Mouse (Mus musculus): ENCODE measurements around the gene P2rx3.

The P2rx3 gene

DNA sequence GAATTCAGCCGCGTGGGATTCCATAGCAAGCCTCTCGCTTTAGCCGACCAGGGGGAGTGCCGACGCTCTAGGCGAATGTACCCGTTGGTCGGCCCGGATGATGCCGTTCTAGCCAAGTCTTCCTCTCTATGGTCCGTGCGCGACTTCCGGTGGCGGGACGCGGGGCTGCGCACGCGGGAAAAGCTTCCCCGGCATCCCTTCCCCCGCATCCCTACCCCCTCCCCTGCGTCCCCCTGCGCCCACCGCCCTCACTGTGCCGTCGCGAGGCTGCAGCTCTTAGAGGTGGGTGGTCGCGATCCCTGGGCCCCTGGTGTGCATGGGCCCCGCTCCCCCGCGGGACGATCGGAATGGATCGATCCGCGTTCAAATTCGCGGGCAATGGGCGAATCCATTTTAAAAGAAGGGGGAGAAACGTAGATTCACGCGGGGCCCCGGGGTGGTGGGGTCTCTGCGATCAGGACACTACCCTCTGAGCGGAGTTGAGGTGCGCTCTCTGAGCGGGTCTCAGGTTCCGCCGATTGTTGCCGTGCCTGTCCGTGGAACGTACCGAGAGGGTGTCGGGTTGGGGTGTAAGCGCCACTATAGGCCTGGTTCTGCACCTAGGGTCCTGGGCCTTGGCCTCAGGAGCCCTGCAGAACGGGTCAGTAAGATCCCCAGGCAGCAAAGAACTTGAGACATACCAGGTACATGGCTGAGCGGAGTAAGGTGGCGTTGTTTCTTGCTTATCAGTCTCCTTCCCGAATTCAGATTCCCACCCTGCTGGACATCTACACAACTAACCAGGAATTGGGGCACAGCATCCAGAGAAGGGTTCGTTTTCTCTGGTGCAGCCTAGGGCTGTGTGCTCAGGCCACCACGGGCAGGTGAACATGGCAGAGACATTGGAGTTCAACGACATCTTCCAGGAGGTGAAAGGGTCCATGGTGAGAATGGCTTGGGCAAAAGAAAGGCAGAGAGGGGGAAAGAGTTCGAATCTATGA is at the start of gene P2rx3, which contains the start of gene Ssrp1:
Gene P2rx3, minus strand, starts transcription at position 416 of the 980 bp plus-strand sequence.
Gene Ssrp1, plus strand, starts transcription at position 188 of the 980 bp plus-strand sequence.
- DNase-seq (ENCODE audit: low spot score in 2 of 2): peak; percentile 82 to 88

DNA sequence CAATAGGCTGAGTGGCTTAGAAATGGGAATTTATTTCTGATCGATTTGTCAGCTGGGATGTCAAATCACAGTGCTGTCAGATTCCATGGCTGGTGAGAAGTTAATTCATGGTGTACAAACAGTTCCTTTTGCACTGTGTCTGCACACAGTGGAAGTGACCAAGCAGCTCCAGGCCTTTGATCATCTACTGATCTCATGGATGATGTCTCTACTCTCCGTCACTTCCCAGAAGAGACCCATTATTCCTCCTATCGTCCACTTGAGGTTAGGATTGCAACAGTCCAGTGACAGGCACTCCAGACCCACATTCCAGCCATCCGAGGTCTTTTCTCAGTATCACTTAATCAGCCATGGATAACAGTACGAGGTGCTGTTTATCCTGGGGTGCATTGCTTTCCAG is 36.5 kb upstream of the P2rx3 start:
- no peak for DNase-seq (ENCODE audit: low spot score in 2 of 2)

DNA sequence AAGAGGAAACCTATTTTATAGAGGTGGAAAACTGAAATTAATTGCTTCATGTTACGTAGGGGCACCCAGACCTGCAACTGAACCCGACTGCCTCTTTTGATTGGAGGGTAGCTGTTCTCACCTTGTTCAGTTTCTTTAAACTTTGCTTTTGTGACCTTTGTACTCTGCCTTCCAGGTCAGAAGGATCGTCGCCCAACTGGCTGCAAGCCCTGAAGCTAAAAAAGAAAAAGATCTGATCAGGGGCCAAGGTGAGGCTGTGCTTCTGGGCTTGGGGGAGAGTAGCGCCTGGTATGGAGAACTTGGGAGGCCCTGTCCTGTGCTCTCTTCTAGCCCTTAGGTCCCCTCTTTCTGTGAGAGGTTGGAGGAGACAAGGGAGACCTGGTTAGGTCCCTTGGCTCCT is 34.7 kb upstream of the P2rx3 start:
- no peak for DNase-seq (ENCODE audit: low spot score in 2 of 2)

DNA sequence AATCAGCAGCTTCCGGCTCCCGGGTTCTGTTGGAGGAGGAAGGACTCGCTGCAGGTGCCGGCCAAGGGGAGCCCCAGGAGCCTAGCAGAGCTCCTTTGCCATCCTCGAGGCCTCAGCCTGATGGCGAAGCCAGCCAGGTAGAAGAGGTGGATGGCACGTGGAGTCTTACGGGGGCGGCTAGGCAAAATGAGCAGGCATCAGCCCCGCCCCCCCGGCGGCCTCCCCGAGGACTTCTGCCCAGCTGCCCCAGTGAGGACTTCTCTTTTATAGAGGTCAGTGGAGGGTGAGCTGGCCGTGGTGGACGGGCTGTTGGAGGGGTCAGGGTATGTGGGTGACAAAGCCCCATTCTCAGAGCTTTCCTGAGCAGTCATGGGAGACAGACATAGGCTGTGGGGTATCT is 32.8 kb upstream of the P2rx3 start:
- DNase-seq (ENCODE audit: low spot score in 2 of 2): no peak

DNA sequence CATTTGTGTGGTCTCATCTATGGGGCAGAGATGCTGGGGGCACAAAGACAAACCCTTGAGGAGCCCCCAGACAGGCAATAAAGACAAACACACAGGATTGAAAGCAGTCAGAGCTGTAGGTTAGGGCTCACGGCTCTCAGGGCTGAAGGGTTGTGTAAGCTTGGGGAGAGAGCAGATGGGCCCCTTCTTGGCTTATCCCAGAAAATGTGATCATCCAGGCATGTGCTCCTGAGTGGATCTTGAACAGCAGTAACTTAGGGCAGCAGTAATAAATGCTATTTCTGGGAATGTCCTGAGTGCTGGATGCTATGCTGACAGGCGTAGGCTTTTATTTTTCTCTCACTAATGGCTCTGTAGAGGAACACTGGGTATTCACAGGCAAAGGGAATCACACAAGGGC is 31.4 kb upstream of the P2rx3 start:
- DNase-seq (ENCODE audit: low spot score in 2 of 2): no peak

DNA sequence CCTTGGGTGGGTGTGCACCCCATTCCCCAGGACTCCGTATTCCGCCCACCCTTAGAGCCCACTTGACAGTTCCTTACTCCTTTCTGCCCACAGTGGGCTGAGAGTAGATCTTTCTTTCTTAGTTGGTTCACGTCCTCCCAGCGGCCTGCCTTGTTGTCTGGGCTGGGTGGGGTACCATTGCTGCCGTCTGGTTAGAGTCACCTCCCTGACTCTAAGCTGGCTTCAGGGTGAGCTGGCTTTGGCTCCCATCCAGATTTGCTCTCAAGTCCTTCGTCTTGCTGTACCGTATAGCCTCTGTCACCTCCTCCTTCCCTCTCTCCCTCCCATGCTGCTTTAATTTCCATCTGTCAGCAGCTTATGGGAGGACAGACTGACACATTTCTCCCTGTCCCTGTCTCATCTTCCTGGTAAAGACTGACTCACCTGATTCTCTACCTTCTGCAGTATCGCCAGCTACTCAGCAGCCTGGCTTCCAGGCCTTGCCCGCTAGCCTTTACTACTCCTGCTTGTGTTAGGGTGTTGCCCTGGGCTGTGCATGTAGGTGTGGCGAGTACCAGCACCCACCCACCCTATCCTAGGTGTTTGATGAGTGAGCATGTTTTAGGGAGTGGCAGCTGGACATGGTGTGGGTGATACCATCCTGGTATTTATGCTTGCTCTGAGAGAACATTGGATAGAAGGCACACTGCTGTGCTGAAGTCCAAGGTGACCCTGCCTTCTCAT is 30.8 kb upstream of the P2rx3 start:
- no peak for DNase-seq (ENCODE audit: low spot score in 2 of 2)

DNA sequence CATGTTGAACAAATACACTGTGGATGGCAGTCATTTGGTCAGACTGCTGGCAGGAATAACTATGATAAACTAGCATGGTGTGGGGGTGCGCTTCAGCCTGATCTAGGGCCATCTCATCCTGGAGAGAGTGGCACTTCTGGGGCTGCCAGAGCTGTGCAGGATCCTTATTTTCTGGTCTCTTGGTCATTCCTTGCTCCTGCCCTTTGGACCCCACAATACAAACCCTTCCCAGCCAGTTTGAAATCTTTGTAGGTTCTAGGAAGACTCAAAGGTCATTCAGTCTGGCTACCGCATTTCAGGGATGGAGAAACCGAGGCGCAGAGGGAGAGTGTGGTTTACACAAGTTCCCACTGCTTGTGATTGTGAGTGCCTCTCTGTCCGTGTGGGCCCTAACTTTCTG is 29.7 kb upstream of the P2rx3 start:
- no peak for DNase-seq (ENCODE audit: low spot score in 2 of 2)

DNA sequence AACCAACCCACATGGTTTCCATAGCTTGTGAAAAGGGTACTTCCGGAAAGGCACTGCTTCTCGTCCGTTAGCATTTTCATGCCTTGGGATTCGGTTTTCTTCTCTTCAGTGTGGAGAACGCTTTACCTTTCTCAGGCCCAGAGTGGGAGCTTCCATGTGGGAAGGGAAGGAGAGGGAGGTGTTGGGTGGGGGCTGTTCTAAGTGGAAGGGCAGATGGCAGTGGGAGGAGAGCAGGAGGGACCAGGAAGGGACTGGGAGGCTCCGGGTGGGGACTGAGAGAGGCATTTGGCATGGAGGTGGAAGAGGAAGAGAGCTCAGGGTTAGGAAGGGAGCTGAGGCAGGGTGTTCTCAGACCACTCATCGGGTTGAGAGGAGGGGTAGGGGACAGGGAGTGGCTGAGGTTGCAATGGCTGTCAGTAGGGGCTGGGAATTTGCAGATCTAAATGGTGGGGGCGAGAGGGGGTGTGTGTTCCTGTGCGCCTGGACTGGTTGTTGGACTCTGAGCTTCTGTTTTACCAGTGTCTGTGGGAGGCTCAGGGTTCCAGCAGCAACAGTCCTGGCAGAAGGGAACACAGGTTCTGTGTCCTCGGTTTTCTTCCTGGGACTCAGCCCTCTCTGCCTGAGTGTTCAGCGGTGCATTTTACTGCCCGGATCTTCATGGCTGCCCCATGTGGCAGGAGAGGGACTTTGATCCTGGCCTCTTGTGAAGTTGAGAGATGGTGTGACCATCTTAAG is 28.0 kb upstream of the P2rx3 start:
- no peak for DNase-seq (ENCODE audit: low spot score in 2 of 2)

DNA sequence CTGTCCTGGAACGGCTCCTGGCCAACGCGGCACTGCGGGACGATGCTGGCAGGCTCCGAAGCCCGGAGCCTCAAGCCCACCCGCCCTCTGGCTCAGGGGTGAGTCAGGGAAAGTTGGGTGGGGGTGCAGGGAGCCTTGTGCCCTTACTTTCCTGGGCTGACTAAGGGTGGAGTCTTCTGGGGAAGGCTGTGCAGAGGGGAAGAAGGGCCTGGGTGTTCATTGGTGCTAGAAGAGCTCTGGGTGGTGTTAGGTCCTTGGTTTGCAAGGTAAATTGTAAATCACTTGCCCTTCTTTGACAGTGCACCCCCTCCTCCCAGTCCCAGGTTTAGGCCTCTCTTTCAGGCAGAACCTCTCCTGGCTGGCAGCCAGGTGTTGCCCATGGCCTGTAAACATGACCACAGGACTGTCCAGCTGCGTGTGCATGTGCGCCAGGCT is 23.9 kb upstream of the P2rx3 start:
- peak; percentile 39 to 65 for DNase-seq (ENCODE audit: low spot score in 2 of 2)

DNA sequence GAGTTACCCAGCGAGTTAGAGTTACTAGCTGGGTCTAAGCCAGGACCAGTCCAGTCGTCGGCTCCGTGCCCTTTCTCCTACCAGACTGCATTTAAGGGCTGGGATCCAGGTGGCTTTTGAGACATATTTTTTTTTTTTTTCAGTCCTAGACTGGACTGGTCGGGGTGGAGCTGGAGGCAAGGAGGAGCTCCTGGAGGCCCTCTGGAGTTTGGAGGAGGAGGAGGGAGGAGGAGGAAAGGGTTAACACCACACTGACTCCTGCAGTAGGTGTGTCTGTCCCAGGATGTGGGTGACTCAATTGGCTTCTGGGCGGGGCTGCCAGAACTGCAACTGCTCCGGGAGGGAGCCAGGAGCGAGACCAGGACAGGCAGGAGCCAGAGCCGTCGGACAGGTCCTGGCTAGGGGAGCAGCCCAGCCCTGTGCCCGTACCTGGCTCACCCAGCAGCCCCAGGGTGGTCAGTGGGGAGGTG is 23.4 kb upstream of the P2rx3 start:
- peak; percentile 78 to 90 for DNase-seq (ENCODE audit: low spot score in 2 of 2)

DNA sequence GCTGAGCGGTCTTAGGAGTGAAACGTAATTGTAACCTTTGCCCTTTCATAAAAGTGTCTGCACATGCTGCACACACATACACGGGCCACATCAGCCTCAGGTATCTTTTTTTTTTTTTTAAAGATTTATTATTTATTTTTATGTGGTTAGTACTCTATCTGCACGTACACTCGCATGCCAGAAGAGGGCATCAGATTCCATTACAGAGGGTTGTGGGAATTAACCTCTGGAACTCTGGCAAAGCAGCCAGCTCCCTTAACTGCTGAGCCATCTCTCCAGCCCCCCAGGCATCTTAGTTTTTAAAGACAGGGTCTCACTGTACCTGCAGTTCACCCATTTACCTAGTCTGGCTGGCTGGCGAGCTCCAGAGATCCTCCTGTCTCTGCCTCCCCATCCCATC is 22.4 kb upstream of the P2rx3 start:
- no peak for DNase-seq (ENCODE audit: low spot score in 2 of 2)

DNA sequence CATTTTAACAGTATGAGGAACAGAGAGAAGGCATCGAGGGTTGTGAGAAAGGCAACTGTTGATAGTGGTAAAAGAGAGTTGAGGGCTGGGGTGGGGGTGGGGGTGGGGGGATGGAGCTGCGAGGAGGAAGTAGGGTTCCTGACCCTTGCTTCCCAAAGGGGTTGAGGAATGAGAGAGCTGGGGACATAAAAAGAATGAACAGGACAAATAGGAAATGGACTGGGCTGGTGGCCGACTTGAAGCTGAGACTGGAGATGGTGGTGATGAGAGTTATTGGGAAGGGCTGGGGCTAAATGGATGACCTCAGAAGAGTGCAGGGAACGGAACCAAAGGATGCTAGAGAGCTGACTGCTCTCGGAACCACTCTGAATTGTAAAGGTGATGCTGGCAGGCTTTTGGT is 19.4 kb upstream of the P2rx3 start:
- DNase-seq (ENCODE audit: low spot score in 2 of 2): no peak

DNA sequence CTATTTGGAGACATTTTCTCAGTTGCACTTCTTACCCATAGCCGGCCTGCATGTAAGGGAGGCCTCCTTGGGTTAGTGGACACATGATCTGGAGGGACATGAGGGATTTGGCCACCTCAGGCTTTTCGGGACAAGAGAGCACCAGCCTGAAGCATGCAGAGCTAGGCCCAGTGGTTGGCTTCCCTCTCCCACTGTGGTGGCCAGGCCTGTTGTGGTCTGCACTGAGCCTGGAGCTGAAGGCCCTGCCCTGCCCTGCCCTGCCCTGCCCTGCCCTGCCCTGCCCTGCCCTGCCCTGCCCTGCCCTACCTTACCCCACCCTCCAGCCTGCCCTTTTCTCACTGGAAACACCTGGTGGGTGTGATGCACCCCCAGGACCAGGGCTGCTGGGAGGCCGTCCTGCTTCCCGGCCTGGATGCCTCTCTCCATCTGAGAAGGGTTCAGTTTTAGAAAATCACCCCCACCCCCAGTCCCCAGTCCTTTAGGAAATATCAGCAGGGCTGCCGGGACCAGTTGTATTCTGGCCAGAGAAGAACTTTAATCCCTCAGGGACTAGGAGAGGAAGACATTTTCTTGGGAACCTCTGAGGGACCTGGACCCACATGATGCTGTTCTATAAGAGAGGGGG is 16.0 kb upstream of the P2rx3 start:
- DNase-seq (ENCODE audit: low spot score in 2 of 2): no peak

DNA sequence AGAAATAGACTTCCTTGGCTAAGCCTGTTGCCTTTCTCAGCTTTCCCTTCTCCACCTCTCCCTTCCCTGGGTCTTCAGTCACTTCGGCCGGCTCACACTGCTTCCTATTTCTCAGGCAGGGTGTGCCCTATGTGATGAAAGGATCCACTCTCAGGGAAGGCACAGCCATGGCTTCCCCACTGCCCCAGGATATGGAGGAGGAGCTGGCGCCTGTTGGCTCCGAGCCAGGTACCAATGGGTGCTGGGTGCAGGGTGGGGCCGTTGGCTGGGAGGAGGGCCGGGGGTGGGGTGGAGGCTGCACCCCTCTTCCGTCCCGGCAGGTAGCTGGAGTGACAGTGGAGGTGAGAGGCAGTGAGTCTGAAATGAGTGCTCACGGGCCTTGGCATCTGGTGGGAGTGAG is 13.5 kb upstream of the P2rx3 start:
- peak; percentile 46 to 70 for DNase-seq (ENCODE audit: low spot score in 2 of 2)

DNA sequence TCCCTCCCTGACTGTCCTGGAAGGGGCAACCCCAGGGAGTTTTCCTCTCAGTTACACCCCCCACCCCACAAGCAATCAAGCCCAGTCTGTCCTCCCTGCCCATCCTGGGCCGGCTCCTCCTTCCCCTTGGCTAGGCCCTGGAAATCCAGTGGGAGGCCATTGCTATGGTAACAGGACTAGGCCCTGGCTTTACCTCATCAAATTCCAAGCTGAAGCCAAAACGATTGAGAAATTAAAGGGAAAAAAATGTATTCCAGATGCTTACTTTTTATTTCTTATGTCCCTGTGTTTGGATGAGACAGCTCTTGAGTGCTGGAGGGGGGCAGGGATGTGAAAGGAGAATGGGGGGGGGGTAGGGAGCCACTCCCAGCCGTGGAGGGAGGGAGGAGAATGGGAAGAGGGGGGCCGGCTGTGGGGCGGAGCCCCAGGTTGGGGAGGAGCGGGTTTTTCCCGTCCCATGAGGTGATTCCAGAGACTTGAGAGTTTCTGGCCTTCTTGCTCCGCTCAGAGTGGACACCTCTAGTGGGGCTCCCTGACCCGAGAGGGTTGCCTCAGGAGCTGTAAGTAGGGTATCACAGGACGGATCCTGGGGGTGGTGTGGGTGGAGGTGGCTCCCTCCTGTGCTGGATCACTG is 12.9 kb upstream of the P2rx3 start:
- DNase-seq (ENCODE audit: low spot score in 2 of 2): peak; percentile 29 to 81

DNA sequence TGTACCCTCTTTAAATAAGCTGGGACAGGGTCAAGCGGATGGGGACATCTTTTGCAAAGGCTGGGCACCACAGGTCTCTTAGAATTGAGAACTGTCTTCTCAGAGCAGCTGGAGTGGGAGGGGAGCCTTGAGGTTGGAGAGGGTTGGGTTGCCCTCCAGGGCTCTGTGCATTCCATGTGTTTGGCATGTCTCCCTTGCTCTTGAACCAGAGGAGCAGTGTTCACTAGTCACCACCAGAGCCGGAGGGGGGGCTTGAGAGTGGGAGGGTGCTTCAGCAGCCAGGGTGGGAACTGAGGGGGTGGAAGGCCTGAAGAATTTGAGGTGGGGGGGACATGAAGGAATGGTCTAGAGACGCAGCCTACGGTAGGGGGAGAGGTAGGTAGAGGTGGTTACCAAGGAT is 12.0 kb upstream of the P2rx3 start:
- DNase-seq (ENCODE audit: low spot score in 2 of 2): no peak

DNA sequence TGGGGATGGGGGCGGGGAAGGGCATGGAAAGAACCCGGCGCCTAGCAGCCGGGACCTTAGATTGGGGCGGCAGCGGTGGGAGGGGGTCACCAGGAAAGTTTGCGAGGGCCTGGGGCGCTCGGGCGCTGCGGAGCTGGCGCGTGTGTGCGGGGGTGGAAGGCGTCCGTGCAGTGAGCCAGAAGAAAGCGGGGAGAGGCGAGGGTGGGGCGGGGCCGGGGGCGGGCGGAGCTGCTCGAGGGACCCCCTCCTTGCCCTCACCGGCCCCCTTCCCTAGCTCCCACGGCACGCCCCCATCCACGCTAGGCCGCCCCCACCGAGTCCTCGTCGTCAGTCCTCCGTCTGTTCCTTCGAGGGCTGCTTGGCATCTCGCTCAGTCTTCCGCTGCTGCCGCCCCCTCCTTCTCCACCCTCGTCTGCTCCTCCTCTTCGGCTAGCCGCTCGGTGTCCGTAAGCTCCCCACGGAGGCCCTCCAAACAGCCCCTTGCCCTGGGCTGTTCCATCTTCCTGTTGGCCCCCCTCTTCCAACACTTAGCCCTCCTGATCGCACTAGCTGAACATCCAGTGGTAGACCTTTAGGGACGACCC is 11.0 kb upstream of the P2rx3 start:
- peak; percentile 56 to 69 for DNase-seq (ENCODE audit: low spot score in 2 of 2)

DNA sequence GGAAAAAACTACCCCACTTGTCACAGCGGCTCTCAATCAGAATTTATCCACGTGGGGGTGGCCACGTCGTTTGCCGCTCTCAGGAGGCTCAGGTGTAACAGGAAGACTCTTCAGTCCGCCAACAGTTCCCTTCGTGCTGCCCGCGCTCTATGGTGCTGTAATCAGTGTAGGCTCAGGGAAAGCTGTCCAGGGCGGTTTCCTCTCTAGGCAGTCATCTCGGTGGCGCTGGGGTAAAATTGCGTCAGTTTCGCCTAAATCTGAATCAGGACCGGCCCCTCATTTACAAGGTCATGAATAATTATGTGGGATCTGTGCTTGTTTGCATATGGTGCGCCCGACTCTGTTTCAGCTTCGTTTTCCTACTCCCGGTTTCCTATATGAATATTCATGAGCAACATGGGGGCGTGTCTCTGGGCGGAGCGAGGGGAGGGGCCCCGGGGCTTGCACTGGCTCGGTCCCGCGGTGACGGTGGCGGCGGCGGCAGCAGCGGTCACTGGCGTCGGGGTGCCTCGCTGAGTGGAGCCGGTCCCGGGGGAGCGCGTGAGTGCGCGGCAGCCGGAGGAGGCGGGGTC is 10.4 kb upstream of the P2rx3 start, which contains the start of gene Tnks1bp1:
Gene Tnks1bp1, plus strand, starts transcription at position 427 of the 572 bp plus-strand sequence.
- DNase-seq (ENCODE audit: low spot score in 2 of 2): peak; percentile 98 to 99

DNA sequence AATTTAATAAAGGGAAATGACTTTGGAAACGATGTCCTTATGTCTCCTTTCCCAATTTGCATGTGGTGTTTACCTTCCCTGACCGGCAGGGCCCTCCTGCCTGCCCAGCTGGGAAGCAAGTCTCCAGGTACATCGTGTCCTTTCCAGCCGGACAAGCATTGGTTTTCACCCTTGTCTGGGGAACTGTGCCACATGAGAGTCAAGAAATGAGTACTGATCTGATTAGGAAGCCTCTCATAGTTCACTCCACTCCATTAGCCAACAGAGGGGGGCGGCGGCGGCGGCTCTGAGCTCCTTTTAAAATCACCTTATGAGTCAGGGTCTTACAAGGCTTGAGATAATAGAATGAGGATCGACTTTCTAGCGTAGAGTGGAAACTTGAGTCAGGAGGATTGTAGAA is 9.8 kb upstream of the P2rx3 start:
- DNase-seq (ENCODE audit: low spot score in 2 of 2): no peak

DNA sequence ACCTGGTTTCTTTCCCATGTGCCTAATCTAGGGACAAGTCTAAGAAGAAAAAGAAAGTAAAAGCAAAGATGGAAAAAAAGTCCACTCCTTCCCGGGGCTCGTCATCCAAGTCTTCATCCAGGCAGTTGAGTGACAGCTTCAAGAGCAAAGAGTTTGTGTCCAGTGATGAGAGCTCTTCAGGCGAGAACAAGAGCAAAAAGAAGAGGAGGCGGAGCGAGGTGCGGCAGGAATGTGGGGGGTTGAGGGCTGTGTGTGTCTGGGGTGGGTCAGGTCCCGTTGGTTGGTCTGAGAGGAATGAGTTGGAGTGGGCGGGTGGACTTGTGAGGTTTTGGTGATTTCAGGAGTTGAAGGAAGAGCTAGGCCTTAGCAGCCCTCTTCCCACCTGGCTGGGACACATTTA is 9.0 kb upstream of the P2rx3 start:
- DNase-seq (ENCODE audit: low spot score in 2 of 2): no peak
